Mouse (Mus musculus) thymus, adult 2 months (tissue): ENCODE results near the gene Gm44805. TPM values are rescaled to one million over a fixed set of nuclear protein-coding genes. Genes with fewer than 3 reads are reported as not detected.

ENCODE experiments used
- DNase-seq: peaks from one replicate; pipeline ENCODE4 v3.0.0; 2021
- H3K27ac ChIP-seq: fragments of 200-500 bp; 2 replicates; pipeline ENCODE4 v1.5.1; 2012; ENCODE audit warnings: low read length, control low read depth; ENCODE audit not compliant: control insufficient read depth, insufficient read depth
- H3K27me3 ChIP-seq: fragments of 200-500 bp; 2 replicates; pipeline ENCODE4 v1.6.1; 2012; ENCODE audit warnings: mild to moderate bottlenecking, low read length, moderate library complexity, mixed read lengths; ENCODE audit not compliant: control insufficient read depth, insufficient read depth
- H3K36me3 ChIP-seq: fragments of 200-500 bp; 2 replicates; pipeline ENCODE4 v1.6.1; 2012; ENCODE audit warnings: mild to moderate bottlenecking, low read length, moderate library complexity; ENCODE audit not compliant: control insufficient read depth, insufficient read depth
- H3K4me1 ChIP-seq: fragments of 200-500 bp; replicated peaks from 2 replicates; pipeline ENCODE4 v1.6.1; 2012; ENCODE audit warnings: low read length; ENCODE audit not compliant: control insufficient read depth, insufficient read depth
- H3K4me3 ChIP-seq: fragments of 200-500 bp; 2 replicates; pipeline ENCODE4 v1.5.1; 2012; ENCODE audit warnings: mild to moderate bottlenecking, low read length, control low read depth, moderate library complexity; ENCODE audit not compliant: control insufficient read depth, insufficient read depth
- CTCF ChIP-seq: fragments of 200-500 bp; IDR thresholded peaks from 2 replicates; pipeline ENCODE4 v1.5.1; 2012; ENCODE audit warnings: mild to moderate bottlenecking, control low read depth, low read length, moderate library complexity, borderline replicate concordance; ENCODE audit not compliant: control insufficient read depth, poor library complexity, insufficient read depth; ENCODE audit errors: extremely low read depth
- POLR2A ChIP-seq: fragments of 200-500 bp; IDR thresholded peaks from 2 replicates; pipeline ENCODE4 v1.6.1; 2012; ENCODE audit warnings: mild to moderate bottlenecking, low read length, control low read depth, moderate library complexity; ENCODE audit not compliant: control insufficient read depth, poor library complexity, insufficient read depth; ENCODE audit errors: extremely low read depth
- WGBS: fragments of 180-500 bp; shearing (Covaris S2); methylation state at CpG from one replicate; pipeline ENCODE4 v1.1.7; 2018; 5-methylcytosine and 5-hydroxymethylcytosine counted together
- polyA plus RNA-seq: library from polyadenylated mRNA; depleted of rRNA; stranded (reverse); fragments of >200 nt; gene quantifications from 2 replicates; pipeline ENCODE4 v1.2.3, GENCODE M21; 2012

Gm44805 gene
- polyA plus RNA-seq, 1 experiment, result not detected

GRCm38 (mm10) chr7:19673083-19673699 lies 8.0 kb downstream of the Gm44805 start:
- no peak for DNase-seq
- Histone ChIP-seq H3K4me3 (no peak overlapping the region), H3K27ac (no peak overlapping the region), H3K4me1 (peaks cover 4% of the 10 kb centered on the region), H3K27me3 (no peaks in the 10 kb centered on the region), H3K36me3 (no peaks in the 10 kb centered on the region)
- 63% methylated on average over 14 of the region's 14 CpGs for WGBS
- no peak for TF ChIP-seq CTCF
- TF ChIP-seq POLR2A, result no peak

- no peak overlapping the region for H3K4me3 ChIP-seq
- no peak for DNase-seq
- peaks cover 4% of the 10 kb centered on the region for H3K4me1 ChIP-seq
- TF ChIP-seq CTCF (no peak), POLR2A (no peak)
- no peaks in the 10 kb centered on the region for H3K27me3 ChIP-seq
- no peak overlapping the region for H3K27ac ChIP-seq
- WGBS, result 90% methylated on average over 10 of the region's 10 CpGs
- H3K36me3 ChIP-seq, result no peaks in the 10 kb centered on the region
Observed at GRCm38 (mm10) chr7:19671511-19671910, 9.7 kb downstream of the Gm44805 start.

GRCm38 (mm10) chr7:19668947-19669721 lies 12.1 kb downstream of the Gm44805 start:
- DNase-seq, result peak; percentile 88

GRCm38 (mm10) chr7:19667434-19667833 lies 13.8 kb downstream of the Gm44805 start:
- DNase-seq, result no peak
- Histone ChIP-seq H3K4me3 (no peak overlapping the region), H3K4me1 (peaks cover 19% of the 10 kb centered on the region), H3K27me3 (no peaks in the 10 kb centered on the region), H3K36me3 (no peaks in the 10 kb centered on the region), H3K27ac (no peak overlapping the region; the same call in 1 of the 2 replicates)
- WGBS, result 84% methylated on average over 2 of the region's 2 CpGs
- no peak for TF ChIP-seq CTCF
- TF ChIP-seq POLR2A, result no peak

More at GRCm38 (mm10) chr7:19668947-19669721, 12.1 kb downstream of the Gm44805 start:
- Histone ChIP-seq H3K36me3 (no peaks in the 10 kb centered on the region), H3K27ac (no peak overlapping the region), H3K4me3 (no peak overlapping the region), H3K4me1 (peaks cover 11% of the 10 kb centered on the region), H3K27me3 (no peaks in the 10 kb centered on the region)
- WGBS, result 11% methylated on average over 10 of the region's 10 CpGs
- peak; percentile 21; the same call in 1 of the 2 replicates for TF ChIP-seq CTCF
- TF ChIP-seq POLR2A, result no peak

GRCm38 (mm10) chr7:19666750-19667149 lies 14.5 kb downstream of the Gm44805 start:
- Histone ChIP-seq H3K27me3 (no peaks in the 10 kb centered on the region), H3K4me3 (no peak overlapping the region), H3K27ac (no peak overlapping the region), H3K36me3 (no peaks in the 10 kb centered on the region), H3K4me1 (peaks cover 19% of the 10 kb centered on the region)
- WGBS, result 89% methylated on average over 3 of the region's 3 CpGs
- TF ChIP-seq CTCF (no peak), POLR2A (no peak)
- no peak for DNase-seq

- Histone ChIP-seq H3K4me3 (peak within 1 kb of the TSS; percentile 80), H3K27ac (peak within 1 kb of the TSS; percentile 88), H3K4me1 (peaks cover 19% of the 10 kb centered on the region), H3K36me3 (no peaks in the 10 kb centered on the region), H3K27me3 (no peaks in the 10 kb centered on the region)
- WGBS, result under 1% methylated on average over 63 of the region's 63 CpGs
- TF ChIP-seq POLR2A (peak; percentile 46; the same call in 1 of the 2 replicates), CTCF (no peak)
- peak; percentile 97 for DNase-seq
Observed at GRCm38 (mm10) chr7:19664955-19665841, 16.0 kb downstream of the Gm44805 start, which contains the start of gene Clptm1. TSS of gene Clptm1 (minus strand) at chr7:19665033.
